Mouse (Mus musculus): ENCODE measurements around the gene Als2cr12. TPM values are rescaled to one million over a fixed set of nuclear protein-coding genes. Genes with fewer than 3 reads are reported as not detected.
"Not testable (repeated sequence)": the region's sequence is repeated elsewhere in the genome, so short reads cannot be mapped to it uniquely, and the experiment has no call there.

Gene Als2cr12
- total RNA-seq, 2 experiments from 2014 or later: 0.67 TPM; not detected in 1

- ATAC-seq (replicated peaks; ENCODE audit: poor library complexity): no peak
These were observed 79.6 kb downstream of the Als2cr12 start for GRCm38 (mm10) chr1:58616176-58616575.

- no peak for ATAC-seq (replicated peaks; ENCODE audit: poor library complexity)
These were observed 80.6 kb downstream of the Als2cr12 start for GRCm38 (mm10) chr1:58615146-58615545.

GRCm38 (mm10) chr1:58614424-58614823 lies 81.4 kb downstream of the Als2cr12 start:
- ATAC-seq (replicated peaks; ENCODE audit: poor library complexity): peak; percentile 19; the same call in 1 of the 2 replicates

- no peak for ATAC-seq (replicated peaks; ENCODE audit: poor library complexity)
These were observed 82.0 kb downstream of the Als2cr12 start for GRCm38 (mm10) chr1:58613786-58614185.

- no peak for ATAC-seq (replicated peaks; ENCODE audit: poor library complexity)
These were observed 85.2 kb downstream of the Als2cr12 start for GRCm38 (mm10) chr1:58610611-58611010.

GRCm38 (mm10) chr1:58610166-58610565 lies 85.6 kb downstream of the Als2cr12 start:
- ATAC-seq (replicated peaks; ENCODE audit: poor library complexity): no peak

GRCm38 (mm10) chr1:58609591-58609990 lies 86.2 kb downstream of the Als2cr12 start:
- not testable (repeated sequence) for ATAC-seq (replicated peaks; ENCODE audit: poor library complexity)

- ATAC-seq (replicated peaks; ENCODE audit: poor library complexity): peak; percentile 92
These were observed 92.1 kb downstream of the Als2cr12 start for GRCm38 (mm10) chr1:58603738-58604137.

- no peak for ATAC-seq (replicated peaks; ENCODE audit: poor library complexity)
These were observed 93.1 kb downstream of the Als2cr12 start for GRCm38 (mm10) chr1:58602681-58603080.

Other genes with a start within 250 kb of the Als2cr12 start
- gene Orc2, start 190.9 kb downstream of the Als2cr12 start, total RNA-seq (2015): 52.6 and 52.7 TPM in 2 replicates
- gene Orc2, start 190.9 kb downstream of the Als2cr12 start, total RNA-seq (2017): 80.9 and 127 TPM in 2 replicates
- 16.1 and 17.1 TPM in 2 replicates for gene Fam126b, start 109.7 kb downstream of the Als2cr12 start, total RNA-seq (2015)
- gene Fam126b, start 109.7 kb downstream of the Als2cr12 start, total RNA-seq (2017): 19.8 and 32.5 TPM in 2 replicates
- gene Ndufb3, start 109.6 kb downstream of the Als2cr12 start, total RNA-seq (2015): 135 and 167 TPM in 2 replicates
- gene Ndufb3, start 109.6 kb downstream of the Als2cr12 start, total RNA-seq (2017): 94.5 and 99.4 TPM in 2 replicates
- 60.9 and 71.6 TPM in 2 replicates for gene Cflar, start 15.5 kb upstream of the Als2cr12 start, total RNA-seq (2015)
- 87.5 and 121 TPM in 2 replicates for gene Cflar, start 15.5 kb upstream of the Als2cr12 start, total RNA-seq (2017)
- gene Casp8, start 99.4 kb upstream of the Als2cr12 start, total RNA-seq (2015): 182 and 183 TPM in 2 replicates
- gene Casp8, start 99.4 kb upstream of the Als2cr12 start, total RNA-seq (2017): 124 and 136 TPM in 2 replicates